In the genomic region with DNA sequence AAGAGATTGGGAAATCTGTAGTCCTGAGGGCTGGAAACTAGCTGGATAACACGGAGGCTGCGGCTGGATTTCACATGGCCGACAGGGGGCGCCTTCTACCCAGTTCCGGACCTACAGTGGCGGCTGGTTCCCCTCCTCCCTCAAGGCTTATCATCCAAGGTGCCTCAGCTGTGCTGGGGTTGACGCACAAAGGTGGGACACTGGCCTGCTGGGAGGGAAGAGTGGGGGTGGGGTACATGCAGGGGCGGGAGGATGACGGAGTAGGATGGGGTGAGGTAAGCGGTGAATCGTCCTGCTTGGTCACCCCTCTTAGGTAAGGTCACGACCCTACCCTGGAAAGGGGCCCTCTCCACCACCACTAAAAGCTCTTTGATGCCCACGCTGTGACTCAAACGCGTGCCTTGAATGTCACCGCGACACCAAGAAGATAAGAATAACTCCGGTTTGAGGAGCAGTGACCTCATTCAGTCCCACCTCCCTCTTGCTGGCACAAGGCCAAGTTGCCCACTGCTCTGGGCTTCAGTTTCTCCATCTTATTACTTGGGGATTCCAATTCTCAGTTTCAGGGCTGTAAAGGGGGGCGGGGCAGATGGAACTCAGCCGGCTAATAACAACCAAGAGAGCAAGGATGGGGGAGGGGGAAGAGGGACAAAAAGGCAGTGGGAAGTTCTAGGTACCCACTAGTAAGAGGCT, we compare ENCODE assay signal across 7 mouse cellular contexts. TPM values are rescaled to one million over a fixed set of nuclear protein-coding genes. Genes with fewer than 3 reads are reported as not detected.
DNase-seq lines count a peak whose midpoint lies in the region; ATAC-seq lines count a peak whose summit lies in the region.

No protein-coding gene starts in this region.

- no peaks in the 10 kb centered on the region for H3K36me3 ChIP-seq in embryonic facial prominence, embryonic 12.5 days
- H3K36me3 ChIP-seq in heart, embryonic 10.5 days, result no peaks in the 10 kb centered on the region
- no peaks in the 10 kb centered on the region for H3K36me3 ChIP-seq in kidney, embryonic 15.5 days
- no peaks in the 10 kb centered on the region for H3K36me3 ChIP-seq in limb, embryonic 15.5 days

- H3K4me2 ChIP-seq in embryonic facial prominence, embryonic 12.5 days (replicated peaks), result peak overlapping the region; percentile 48
- H3K4me2 ChIP-seq in kidney, embryonic 15.5 days, result peak overlapping the region; percentile 52
- peak overlapping the region; percentile 41 for H3K4me2 ChIP-seq in limb, embryonic 15.5 days

- WGBS in embryonic facial prominence, embryonic 12.5 days, result 6% methylated on average over 20 of the region's 20 CpGs
- 2% methylated on average over 20 of the region's 20 CpGs for WGBS in heart, embryonic 10.5 days
- 3% methylated on average over 20 of the region's 20 CpGs for WGBS in kidney, embryonic 15.5 days
- 3% methylated on average over 20 of the region's 20 CpGs for WGBS in limb, embryonic 15.5 days

- ATAC-seq in embryonic facial prominence, embryonic 12.5 days (ENCODE audit: insufficient number of reproducible peaks, insufficient read depth, low FRiP score, low TSS enrichment), result peak; percentile 57
- peak; percentile 61 for ATAC-seq in kidney, embryonic 15.5 days (replicated peaks; ENCODE audit: low FRiP score)
- ATAC-seq in limb, embryonic 15.5 days (ENCODE audit: insufficient number of reproducible peaks, low FRiP score, low TSS enrichment, low read depth), result peak; percentile 26; the same call in 1 of the 2 replicates

- no peaks in the 10 kb centered on the region for H3K27me3 ChIP-seq in embryonic facial prominence, embryonic 12.5 days
- no peaks in the 10 kb centered on the region for H3K27me3 ChIP-seq in heart, embryonic 10.5 days (ENCODE audit: insufficient read depth, poor library complexity, severe bottlenecking)
- 0 out of 2 replicates have a peak, but pooled peaks cover 4% of the 10 kb centered on the region for H3K27me3 ChIP-seq in kidney, embryonic 15.5 days
- no peaks in the 10 kb centered on the region for H3K27me3 ChIP-seq in limb, embryonic 15.5 days

- 0 out of 2 replicates have a peak overlapping the region, but pooled peaks have one; percentile 24 for H3K9ac ChIP-seq in embryonic facial prominence, embryonic 12.5 days
- H3K9ac ChIP-seq in kidney, embryonic 15.5 days, result no peak overlapping the region
- no peak overlapping the region for H3K9ac ChIP-seq in limb, embryonic 15.5 days

- H3K4me1 ChIP-seq in embryonic facial prominence, embryonic 12.5 days, result peaks cover 18% of the 10 kb centered on the region
- peaks cover 29% of the 10 kb centered on the region for H3K4me1 ChIP-seq in heart, embryonic 10.5 days
- peaks cover 20% of the 10 kb centered on the region for H3K4me1 ChIP-seq in kidney, embryonic 15.5 days
- H3K4me1 ChIP-seq in limb, embryonic 15.5 days, result peaks cover 19% of the 10 kb centered on the region

- H3K9me3 ChIP-seq in embryonic facial prominence, embryonic 12.5 days, result no peaks in the 10 kb centered on the region
- H3K9me3 ChIP-seq in heart, embryonic 10.5 days, result no peaks in the 10 kb centered on the region; the same call in 1 of the 2 replicates
- H3K9me3 ChIP-seq in kidney, embryonic 15.5 days (replicated peaks), result no peaks in the 10 kb centered on the region
- H3K9me3 ChIP-seq in limb, embryonic 15.5 days, result no peaks in the 10 kb centered on the region

- no peak overlapping the region for H3K4me3 ChIP-seq in embryonic facial prominence, embryonic 12.5 days
- peak overlapping the region; percentile 46 for H3K4me3 ChIP-seq in heart, embryonic 10.5 days
- H3K4me3 ChIP-seq in kidney, embryonic 15.5 days (replicated peaks), result peak overlapping the region; percentile 14
- peak overlapping the region; percentile 10; the same call in 1 of the 2 replicates for H3K4me3 ChIP-seq in limb, embryonic 15.5 days

- DNase-seq in adrenal gland, postnatal 14 days, result peak; percentile 92
- DNase-seq in heart, embryonic 10.5 days (ENCODE audit: low spot score), result peak; percentile 92
- peak; percentile 38 to 71 for DNase-seq in monocyte, adult 2 months (ENCODE audit: low read depth in 1 of 2, low spot score in 2 of 2)
- peak; percentile 52 to 73 for DNase-seq in spleen, postnatal 14 days (ENCODE audit: low spot score in 2 of 2)

- H3K27ac ChIP-seq in embryonic facial prominence, embryonic 12.5 days, result no peak overlapping the region
- H3K27ac ChIP-seq in heart, embryonic 10.5 days, result peak overlapping the region; percentile 84
- H3K27ac ChIP-seq in kidney, embryonic 15.5 days, result no peak overlapping the region
- H3K27ac ChIP-seq in limb, embryonic 15.5 days, result peak overlapping the region; percentile 7

RNA-seq across cellular contexts. Expression of gene Cryaa, which starts 15.9 kb away (rescaled TPM):
- total RNA-seq in adrenal gland, postnatal 14 days (2021), result not detected in 2 replicates
- polyA plus RNA-seq in embryonic facial prominence, embryonic 12.5 days (2016; fragmentation: Nextera tagmentation; extraction: Ambion mirVana), result 112 and 283 TPM in 2 replicates
- not detected in 2 replicates for polyA plus RNA-seq in heart, embryonic 10.5 days (2016; fragmentation: Nextera tagmentation; extraction: Ambion mirVana)
- 0.38 TPM in 1 of 2 replicates, not detected in the other for polyA plus RNA-seq in kidney, embryonic 15.5 days (2015; fragmentation: Nextera tagmentation; extraction: Ambion mirVana)
- 0.77 and 1.1 TPM in 2 replicates for polyA plus RNA-seq in limb, embryonic 15.5 days (2015; fragmentation: Nextera tagmentation; extraction: Ambion mirVana)

RNA-seq across cellular contexts. Expression of gene U2af1, which starts 34.8 kb away (rescaled TPM):
- 144 and 165 TPM in 2 replicates for total RNA-seq in adrenal gland, postnatal 14 days (2021)
- 378 and 390 TPM in 2 replicates for polyA plus RNA-seq in embryonic facial prominence, embryonic 12.5 days (2016; fragmentation: Nextera tagmentation; extraction: Ambion mirVana)
- polyA plus RNA-seq in heart, embryonic 10.5 days (2016; fragmentation: Nextera tagmentation; extraction: Ambion mirVana), result 271 and 373 TPM in 2 replicates
- 335 and 336 TPM in 2 replicates for polyA plus RNA-seq in kidney, embryonic 15.5 days (2015; fragmentation: Nextera tagmentation; extraction: Ambion mirVana)
- 283 and 297 TPM in 2 replicates for polyA plus RNA-seq in limb, embryonic 15.5 days (2015; fragmentation: Nextera tagmentation; extraction: Ambion mirVana)

RNA-seq across cellular contexts. Expression of gene Cbs, which starts 56.4 kb away (rescaled TPM):
- total RNA-seq in adrenal gland, postnatal 14 days (2021), result 5.6 and 49.1 TPM in 2 replicates
- 2.0 and 2.1 TPM in 2 replicates for polyA plus RNA-seq in embryonic facial prominence, embryonic 12.5 days (2016; fragmentation: Nextera tagmentation; extraction: Ambion mirVana)
- polyA plus RNA-seq in heart, embryonic 10.5 days (2016; fragmentation: Nextera tagmentation; extraction: Ambion mirVana), result 0.89 and 2.1 TPM in 2 replicates
- polyA plus RNA-seq in kidney, embryonic 15.5 days (2015; fragmentation: Nextera tagmentation; extraction: Ambion mirVana), result 3.1 and 3.2 TPM in 2 replicates
- 6.2 and 7.5 TPM in 2 replicates for polyA plus RNA-seq in limb, embryonic 15.5 days (2015; fragmentation: Nextera tagmentation; extraction: Ambion mirVana)

Comparison
In these comparisons a context has a peak if more than half of its experiments do, and no peak if none do; other contexts are left out.
1. H3K27ac ChIP-seq: peak in heart, embryonic 10.5 days (single experiment) and limb, embryonic 15.5 days (single experiment); none in embryonic facial prominence, embryonic 12.5 days (single experiment) and kidney, embryonic 15.5 days (single experiment).
2. RNA of gene Cryaa, which starts 15.9 kb away (polyA plus RNA-seq): 112 to 283 TPM in embryonic facial prominence, embryonic 12.5 days; 0.77 to 1.1 TPM in limb, embryonic 15.5 days, 0.38 TPM in kidney, embryonic 15.5 days and not detected in heart, embryonic 10.5 days; every median in the first group is over 10 times any median in the second.
3. Peak in every context shown above with its lines, with median percentiles within 50 percentile points of each other: DNase-seq, ATAC-seq and H3K4me2 ChIP-seq.